Mouse (Mus musculus): Measurements from ENCODE around the gene Vwa1.

DNA sequence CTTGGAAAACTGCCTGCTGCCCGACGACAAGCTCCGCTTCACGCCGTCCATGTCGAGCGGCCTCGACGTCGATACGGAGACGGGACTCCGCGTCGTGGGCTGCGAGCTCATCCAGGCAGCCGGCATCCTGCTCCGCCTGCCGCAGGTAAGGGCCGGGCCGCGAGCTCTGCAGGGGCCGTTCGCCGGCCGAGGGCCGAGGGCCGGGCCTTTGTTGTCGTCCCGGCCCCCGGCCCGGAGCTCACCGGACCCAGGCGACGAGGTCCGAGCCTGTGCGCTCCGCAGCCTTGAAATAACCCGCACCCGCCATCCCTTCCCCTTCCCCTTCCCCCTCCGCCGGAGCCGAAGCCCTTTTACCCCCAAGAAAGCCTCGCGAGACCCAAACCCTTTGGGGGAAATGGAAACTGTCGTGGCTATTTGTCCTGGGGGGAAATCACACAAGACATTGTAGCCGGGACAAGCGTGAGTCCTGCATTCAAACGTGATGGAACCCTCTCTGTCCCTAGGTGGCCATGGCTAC is 38.2 kb upstream of the Vwa1 start:
- TF ChIP-seq POLR2A (IDR thresholded peaks at IDR 0.05; ENCODE audit: extremely low read depth, insufficient read depth, low read length) (no peak), CTCF (IDR thresholded peaks at IDR 0.05; ENCODE audit: extremely low read depth, insufficient read depth, low read length) (no peak)
